Mouse (Mus musculus): ENCODE measurements at regions not wholly inside any gene's neighbourhood (a gene's known extent, or its start where the extent isn't known, plus 50 kb on each side); places are given as distances from the start of the nearest gene placed in this dataset.

Small RNA genes lying in the stretch of these regions (microRNA-seq; reads per million reads assigned to microRNA genes)
- 0 reads per million in 2 experiments for gene Gm27690

Measured in left cerebral cortex, postnatal 14 days (tissue).